Mouse (Mus musculus): ENCODE results near the gene Gm5426.
"Not testable (repeated sequence)": the region's sequence is repeated elsewhere in the genome, so short reads cannot be mapped to it uniquely, and the experiment has no call there.

Gm5426 gene

GRCm38 (mm10) chr10:96136451-96136850, at the start of gene Gm5426:
TSS of gene Gm5426 (plus strand) at chr10:96136603.
- not testable (repeated sequence) for DNase-seq

DNA sequence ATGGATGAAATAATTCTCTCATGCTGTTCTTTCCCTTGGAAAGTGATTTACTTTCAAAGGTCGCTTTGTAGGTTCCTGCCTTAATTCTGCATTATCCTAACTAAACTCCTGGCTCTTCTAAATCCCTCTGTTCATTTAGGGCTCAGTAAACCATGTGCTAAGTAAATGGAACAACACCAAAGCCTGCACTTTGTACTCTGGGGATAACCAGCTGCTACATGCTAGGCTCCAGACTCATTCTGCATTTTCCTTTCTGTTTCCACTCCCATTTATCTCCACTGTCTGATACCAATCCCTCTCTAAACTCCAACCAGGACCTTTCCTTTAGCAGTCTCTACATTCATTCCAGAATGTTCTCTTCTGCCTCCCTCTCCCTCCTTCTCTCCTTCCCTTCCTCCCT, 46.7 kb upstream of the Gm5426 start:
- no peak for DNase-seq

DNA sequence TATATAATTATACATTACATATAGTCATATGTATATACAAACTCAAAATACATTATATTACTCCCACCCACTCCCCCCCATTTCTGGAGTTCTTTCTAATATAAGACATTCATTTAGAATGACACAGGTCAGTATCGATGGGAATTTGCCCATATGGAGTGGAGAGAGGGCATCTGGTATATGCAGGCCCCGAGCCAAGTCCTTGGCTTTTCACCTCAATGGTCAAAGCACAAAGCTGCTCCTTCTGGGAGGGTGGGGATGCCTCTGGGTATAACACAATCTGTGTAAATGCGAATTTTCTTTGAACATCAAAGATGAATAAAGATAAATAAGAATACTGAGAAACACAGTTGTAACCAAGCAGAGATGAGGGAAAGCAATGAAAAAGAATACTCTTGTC, 46.0 kb upstream of the Gm5426 start:
- DNase-seq, result peak; percentile 77 to 88

DNA sequence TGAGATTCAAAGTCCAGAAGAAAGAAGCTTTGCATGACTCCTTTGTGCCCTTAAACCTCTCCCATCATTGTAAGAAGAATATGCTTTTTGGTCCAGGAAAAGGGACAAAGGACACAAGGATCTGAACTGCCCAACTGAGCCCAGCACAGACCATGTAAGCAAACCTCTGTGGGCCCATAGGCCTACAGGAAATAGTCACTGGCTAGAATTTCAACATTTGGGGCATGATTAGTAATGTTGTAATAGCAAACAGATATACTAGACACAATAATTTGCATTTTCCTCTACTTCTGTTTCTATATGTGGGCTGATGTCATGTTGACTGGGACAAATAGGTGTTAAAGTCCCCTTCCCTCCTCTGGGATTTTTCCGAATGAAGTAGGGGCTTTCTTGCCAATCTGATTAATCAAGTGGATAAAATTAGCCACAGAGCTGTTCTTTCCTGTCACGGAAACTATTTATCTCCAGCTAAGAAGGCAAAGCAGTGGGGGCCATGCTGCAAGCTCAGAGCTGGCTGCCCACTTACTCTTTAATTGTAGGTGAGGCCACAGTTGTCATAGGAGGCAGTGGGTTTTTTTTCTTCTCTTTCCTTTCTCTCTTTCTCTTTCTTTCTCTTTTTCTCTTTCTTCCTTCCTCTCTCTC, 42.4 kb upstream of the Gm5426 start:
- DNase-seq, result no peak

DNA sequence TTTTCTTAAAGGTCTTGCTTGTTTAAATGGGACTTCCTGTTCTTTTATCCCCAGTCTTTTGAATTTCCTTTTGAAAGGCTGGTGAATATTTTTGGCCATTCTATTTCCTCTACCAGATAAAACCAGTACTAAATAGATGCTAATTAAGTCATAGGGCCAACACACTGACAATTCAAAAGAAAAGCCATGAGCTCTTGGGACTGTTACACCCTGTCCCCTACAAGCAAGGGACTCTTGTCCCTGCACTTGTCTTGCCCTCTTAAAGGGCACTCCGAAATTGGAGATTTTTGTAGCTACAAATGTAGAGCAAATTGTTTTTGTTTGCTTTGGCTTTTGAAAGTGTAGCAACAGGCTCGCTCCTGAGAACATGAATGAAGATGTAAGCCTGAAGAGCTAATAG, 41.8 kb upstream of the Gm5426 start:
- no peak for DNase-seq

DNA sequence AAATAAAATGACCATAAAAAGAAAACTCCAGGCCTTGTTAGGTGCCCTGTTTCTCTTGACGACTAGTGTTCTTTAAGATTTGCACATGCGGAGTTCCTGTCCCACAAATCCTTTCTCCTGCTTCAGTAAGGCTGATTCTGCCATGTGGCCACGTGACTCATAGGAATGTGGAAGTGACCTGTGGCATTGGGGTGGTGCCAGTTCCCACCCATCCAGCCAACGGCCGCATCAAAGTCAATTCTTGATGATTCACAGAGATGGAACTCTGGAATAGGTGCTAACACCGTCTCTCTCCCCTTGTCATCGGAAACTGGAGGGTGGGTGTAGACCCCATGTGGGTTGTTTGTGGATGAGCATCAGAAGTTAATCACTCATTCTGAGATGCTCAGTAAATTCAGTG, 39.7 kb upstream of the Gm5426 start:
- no peak for DNase-seq

GRCm38 (mm10) chr10:96101035-96101434, 35.4 kb upstream of the Gm5426 start:
- DNase-seq, result no peak

DNA sequence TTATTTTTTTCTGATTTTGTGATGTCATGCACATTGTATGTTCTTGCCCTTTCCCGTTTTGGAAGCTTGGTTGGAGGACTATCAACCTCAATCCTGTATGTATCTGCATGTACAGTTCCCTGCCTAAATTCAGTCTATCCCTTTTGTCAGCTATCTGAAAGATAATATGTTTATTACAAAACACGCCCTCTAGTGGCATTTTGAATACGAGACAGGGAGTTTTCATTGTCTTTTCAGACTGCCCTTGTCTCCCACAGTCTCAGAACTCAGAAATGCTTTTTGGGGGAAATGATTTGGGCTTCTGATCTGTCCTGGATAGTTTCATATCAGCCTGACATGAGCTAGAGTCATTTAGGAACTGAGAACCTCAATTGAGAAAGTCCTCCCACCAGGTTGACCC, 32.2 kb upstream of the Gm5426 start:
- no peak for DNase-seq

- DNase-seq, result no peak
These were observed 31.8 kb upstream of the Gm5426 start for GRCm38 (mm10) chr10:96104624-96105023.

DNA sequence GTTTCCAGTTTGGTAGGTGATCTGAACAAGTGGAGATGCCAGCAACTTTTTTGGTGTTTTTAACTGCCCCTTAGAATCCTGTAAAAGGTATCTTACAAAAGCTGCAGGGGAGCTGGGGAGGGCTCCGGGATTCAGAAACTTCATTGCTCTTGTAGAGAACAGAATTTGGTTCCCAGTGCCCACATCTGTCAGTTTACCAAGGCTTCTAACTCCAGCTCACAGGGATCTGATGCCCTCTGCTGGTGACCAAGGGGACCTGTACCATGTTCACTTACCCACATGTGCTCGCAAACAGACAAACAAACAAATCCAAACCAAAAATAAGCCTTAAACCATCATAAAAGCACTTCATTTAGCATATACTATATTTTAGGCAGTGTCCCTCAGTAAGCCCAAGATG, 31.3 kb upstream of the Gm5426 start:
- no peak for DNase-seq

- no peak for DNase-seq
These were observed 29.3 kb upstream of the Gm5426 start for GRCm38 (mm10) chr10:96106972-96107720.

GRCm38 (mm10) chr10:96107825-96108224, 28.6 kb upstream of the Gm5426 start:
- DNase-seq, result no peak

DNA sequence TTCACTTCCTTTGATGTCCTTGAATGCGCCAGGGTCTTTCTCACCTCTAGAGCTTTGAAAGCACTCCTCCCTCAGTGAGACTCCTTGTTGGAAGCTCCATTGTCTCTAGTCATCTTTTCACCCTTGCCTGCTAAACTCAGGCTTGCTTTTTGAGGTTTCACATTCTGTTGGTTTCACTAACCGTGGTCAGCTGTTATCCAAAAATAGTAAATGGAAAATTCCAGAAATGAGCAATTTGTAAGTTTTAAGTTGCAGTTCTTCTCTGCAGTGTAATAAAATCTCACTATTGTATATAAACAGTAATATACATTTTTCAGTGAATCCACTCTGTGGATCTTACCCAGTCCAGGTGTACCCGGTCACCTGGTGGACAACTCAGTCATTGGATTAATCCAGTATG, 21.1 kb upstream of the Gm5426 start:
- DNase-seq, result no peak

DNA sequence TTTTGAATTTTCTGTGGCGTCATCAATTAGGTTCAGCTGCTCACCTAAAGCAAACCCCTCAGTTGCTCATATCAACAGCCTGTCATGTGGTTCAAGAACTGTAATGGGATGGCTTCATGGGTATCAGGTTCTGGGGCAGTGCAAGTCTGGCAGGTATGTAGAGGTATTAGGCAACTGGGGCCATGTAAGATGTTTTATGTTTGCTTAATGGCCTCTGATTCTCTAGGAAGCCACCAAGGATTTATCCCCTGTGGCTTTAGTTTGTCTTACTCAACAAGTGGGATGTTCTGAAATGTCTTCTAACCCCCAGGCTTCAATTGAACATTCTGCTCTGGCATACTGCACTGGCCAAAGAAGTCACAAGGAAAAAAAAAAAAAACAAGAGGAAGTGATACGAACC, 15.6 kb upstream of the Gm5426 start:
- no peak for DNase-seq

GRCm38 (mm10) chr10:96121249-96122010, 15.0 kb upstream of the Gm5426 start:
- peak; percentile 16 to 42 for DNase-seq

- no peak for DNase-seq
These were observed 12.5 kb upstream of the Gm5426 start for GRCm38 (mm10) chr10:96123885-96124284.

- DNase-seq, result no peak
These were observed 12.1 kb upstream of the Gm5426 start for GRCm38 (mm10) chr10:96124290-96124689.

DNA sequence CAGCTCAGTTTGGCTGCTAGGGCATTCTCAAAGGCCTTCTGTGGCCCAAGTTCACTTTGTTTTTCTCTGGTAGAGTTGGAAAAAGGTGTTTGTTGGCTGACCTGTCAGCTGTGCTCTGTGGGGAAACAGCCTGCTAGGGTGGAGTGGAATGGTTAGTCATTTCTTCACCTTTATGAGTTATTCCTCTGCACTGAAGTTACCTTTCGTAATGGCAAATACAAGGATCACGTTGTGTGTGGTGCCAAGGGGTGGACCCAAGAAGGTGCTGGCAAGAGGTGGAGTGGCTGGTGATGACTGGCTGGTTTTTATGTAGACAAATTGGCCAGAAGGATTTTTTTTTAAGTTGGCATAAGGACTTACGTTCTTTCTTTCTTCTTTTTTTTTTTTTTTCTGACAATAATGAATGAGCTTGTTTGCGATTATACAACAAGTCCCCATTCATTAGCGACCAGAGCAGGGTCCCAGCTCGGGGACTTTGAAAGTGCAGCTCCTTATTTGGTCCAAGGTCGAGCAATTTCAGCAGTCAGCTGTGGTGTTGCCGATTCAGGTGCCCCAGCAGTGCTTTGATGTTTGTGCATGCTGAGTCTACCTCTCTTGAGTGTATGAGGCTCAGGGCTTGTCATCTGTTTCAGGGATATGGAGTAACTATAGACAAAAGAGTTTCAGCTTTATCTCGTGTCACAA, 10.5 kb upstream of the Gm5426 start:
- no peak for DNase-seq

GRCm38 (mm10) chr10:96129213-96129612, 7.2 kb upstream of the Gm5426 start:
- no peak for DNase-seq

GRCm38 (mm10) chr10:96130406-96130805, 6.0 kb upstream of the Gm5426 start:
- DNase-seq, result no peak

GRCm38 (mm10) chr10:96131112-96131511, 5.3 kb upstream of the Gm5426 start:
- no peak for DNase-seq

DNA sequence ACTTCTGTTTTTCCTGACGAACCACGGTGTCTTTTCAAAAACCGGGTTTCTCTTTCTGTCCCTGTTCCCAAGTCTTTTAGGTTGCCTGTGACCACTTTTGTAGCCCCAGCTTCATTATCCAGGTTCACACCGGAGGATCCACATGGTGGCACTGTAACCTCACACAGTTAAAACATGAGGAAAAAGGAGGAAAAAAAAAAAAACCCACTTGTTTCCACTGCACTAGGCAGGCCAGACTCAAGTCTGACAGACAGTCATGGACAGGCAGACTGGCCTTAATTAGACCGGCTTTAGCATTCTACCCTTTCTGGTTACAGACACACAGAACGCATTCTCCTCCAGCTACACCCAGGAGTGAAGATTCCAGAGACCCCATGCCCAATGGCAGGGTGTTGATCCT, 4.2 kb upstream of the Gm5426 start:
- peak; percentile 63 to 80 for DNase-seq

- DNase-seq, result no peak
These were observed 2.2 kb downstream of the Gm5426 start for GRCm38 (mm10) chr10:96138585-96138984.

All from cerebellum, postnatal 25 days (tissue).